Mouse (Mus musculus) hindbrain, embryonic 16.5 days (tissue): ENCODE data around the gene Timm13. TPM values are rescaled to one million over a fixed set of nuclear protein-coding genes. Genes with fewer than 3 reads are reported as not detected.
A peak's percentile ranks its signal among the peaks of the same experiment; 100 is the strongest.

Experiments used
- ATAC-seq: fragments of 200-750 bp; cut with Nextera tagmentation; 2 replicates; pipeline ENCODE4 v1.8.0; 2017; ENCODE audit warnings: moderate TSS enrichment, moderate library complexity
- H3K27ac ChIP-seq: fragments of 300-500 bp; sonication (generic); 2 replicates; pipeline ENCODE4 v1.5.1; 2014; ENCODE audit warnings: low read depth, mild to moderate bottlenecking, control low read depth, low read length, moderate library complexity
- H3K27me3 ChIP-seq: fragments of 300-500 bp; sonication (generic); replicated peaks from 2 replicates; pipeline ENCODE4 v1.6.1; 2014; ENCODE audit warnings: low read length; ENCODE audit not compliant: control insufficient read depth, insufficient read depth
- H3K36me3 ChIP-seq: fragments of 300-500 bp; sonication (generic); 2 replicates; pipeline ENCODE4 v1.6.1; 2014; ENCODE audit warnings: mild to moderate bottlenecking, low read length, moderate library complexity, mixed read lengths; ENCODE audit not compliant: control insufficient read depth, insufficient read depth
- H3K4me1 ChIP-seq: fragments of 300-500 bp; sonication (generic); 2 replicates; pipeline ENCODE4 v1.6.1; 2014; ENCODE audit warnings: low read depth, low read length; ENCODE audit not compliant: control insufficient read depth, insufficient read depth
- H3K4me2 ChIP-seq: fragments of 300-500 bp; sonication (generic); 2 replicates; pipeline ENCODE4 v1.6.1; 2014; ENCODE audit warnings: mild to moderate bottlenecking, low read length, control low read depth, moderate library complexity
- H3K4me3 ChIP-seq: fragments of 300-500 bp; sonication (generic); 2 replicates; pipeline ENCODE4 v1.5.1; 2014; ENCODE audit warnings: mild to moderate bottlenecking, low read length, control low read depth, moderate library complexity
- H3K9ac ChIP-seq: fragments of 300-500 bp; sonication (generic); 2 replicates; pipeline ENCODE4 v1.6.1; 2014; ENCODE audit warnings: low read depth, mild to moderate bottlenecking, control low read depth, low read length, moderate library complexity
- H3K9me3 ChIP-seq: fragments of 300-500 bp; sonication (generic); 2 replicates; pipeline ENCODE4 v1.6.1; 2014; ENCODE audit warnings: mild to moderate bottlenecking, low read length, moderate library complexity; ENCODE audit not compliant: control insufficient read depth
- WGBS: fragments of 180-500 bp; shearing (Covaris S2); extraction: QIAGEN DNeasy Blood & Tissue Kit; methylation state at CpG from one replicate; pipeline ENCODE4 v1.1.7; 2014; 5-methylcytosine and 5-hydroxymethylcytosine counted together
- polyA plus RNA-seq: library from polyadenylated mRNA; unstranded; fragments of >200 nt; fragmentation: Nextera tagmentation; extraction: Ambion mirVana; gene quantifications from 2 replicates; pipeline ENCODE4 v1.2.1, GENCODE M21; 2015

Timm13 gene
- polyA plus RNA-seq, 1 experiment from 2014 or later: 364 TPM

- WGBS: 34% methylated on average over 12 of the region's 14 CpGs
- Histone ChIP-seq H3K4me1 (peaks cover 65% of the 10 kb centered on the region), H3K9ac (no peak overlapping the region), H3K9me3 (no peaks in the 10 kb centered on the region), H3K4me2 (no peak overlapping the region), H3K27me3 (peaks cover 21% of the 10 kb centered on the region), H3K4me3 (no peak overlapping the region), H3K36me3 (no peaks in the 10 kb centered on the region), H3K27ac (no peak overlapping the region)
- no peak for ATAC-seq
Measured at GRCm38 (mm10) chr10:80934136-80934985, 33.6 kb upstream of the Timm13 start.

GRCm38 (mm10) chr10:80933421-80933979, 32.7 kb upstream of the Timm13 start:
- H3K4me3 ChIP-seq: peak overlapping the region; percentile 14; the same call in 1 of the 2 replicates
- no peaks in the 10 kb centered on the region for H3K36me3 ChIP-seq
- ATAC-seq: no peak
- peaks cover 65% of the 10 kb centered on the region for H3K4me1 ChIP-seq
- peaks cover 21% of the 10 kb centered on the region for H3K27me3 ChIP-seq
- H3K4me2 ChIP-seq: peak overlapping the region; percentile 47
- H3K27ac ChIP-seq: no peak overlapping the region
- no peaks in the 10 kb centered on the region for H3K9me3 ChIP-seq
- WGBS: 3% methylated on average over 21 of the region's 21 CpGs
- no peak overlapping the region for H3K9ac ChIP-seq

GRCm38 (mm10) chr10:80932700-80933420, 32.1 kb upstream of the Timm13 start:
- Histone ChIP-seq H3K4me3 (peak overlapping the region; percentile 14; the same call in 1 of the 2 replicates), H3K9ac (no peak overlapping the region), H3K9me3 (no peaks in the 10 kb centered on the region), H3K4me1 (peaks cover 64% of the 10 kb centered on the region), H3K36me3 (no peaks in the 10 kb centered on the region), H3K4me2 (peak overlapping the region; percentile 98), H3K27me3 (peaks cover 19% of the 10 kb centered on the region), H3K27ac (no peak overlapping the region)
- no peak for ATAC-seq
- under 1% methylated on average over 17 of the region's 17 CpGs for WGBS

GRCm38 (mm10) chr10:80932206-80932605, 31.4 kb upstream of the Timm13 start:
- no peak overlapping the region for H3K27ac ChIP-seq
- no peaks in the 10 kb centered on the region for H3K9me3 ChIP-seq
- H3K4me2 ChIP-seq: peak overlapping the region; percentile 98
- no peaks in the 10 kb centered on the region for H3K36me3 ChIP-seq
- peaks cover 17% of the 10 kb centered on the region for H3K27me3 ChIP-seq
- peak overlapping the region; percentile 21 for H3K4me3 ChIP-seq
- H3K9ac ChIP-seq: no peak overlapping the region
- H3K4me1 ChIP-seq: peaks cover 62% of the 10 kb centered on the region
- WGBS: 1% methylated on average over 20 of the region's 20 CpGs
- ATAC-seq: no peak

GRCm38 (mm10) chr10:80931695-80932094, 30.9 kb upstream of the Timm13 start:
- ATAC-seq: no peak
- Histone ChIP-seq H3K27me3 (peaks cover 17% of the 10 kb centered on the region), H3K4me1 (peaks cover 57% of the 10 kb centered on the region), H3K4me3 (peak overlapping the region; percentile 41), H3K36me3 (no peaks in the 10 kb centered on the region), H3K9me3 (no peaks in the 10 kb centered on the region), H3K27ac (no peak overlapping the region), H3K4me2 (peak overlapping the region; percentile 98), H3K9ac (peak overlapping the region; percentile 13; the same call in 1 of the 2 replicates)
- 2% methylated on average over 26 of the region's 26 CpGs for WGBS

GRCm38 (mm10) chr10:80931153-80931671, 30.4 kb upstream of the Timm13 start:
- peak overlapping the region; percentile 59 for H3K9ac ChIP-seq
- ATAC-seq: no peak
- peak overlapping the region; percentile 98 for H3K4me2 ChIP-seq
- no peaks in the 10 kb centered on the region for H3K36me3 ChIP-seq
- 2% methylated on average over 11 of the region's 14 CpGs for WGBS
- H3K4me1 ChIP-seq: peaks cover 52% of the 10 kb centered on the region
- peak overlapping the region; percentile 41 for H3K4me3 ChIP-seq
- H3K27me3 ChIP-seq: peaks cover 17% of the 10 kb centered on the region
- no peak overlapping the region for H3K27ac ChIP-seq
- H3K9me3 ChIP-seq: no peaks in the 10 kb centered on the region

- Histone ChIP-seq H3K9me3 (no peaks in the 10 kb centered on the region), H3K4me3 (peak overlapping the region; percentile 41), H3K36me3 (no peaks in the 10 kb centered on the region), H3K9ac (peak overlapping the region; percentile 59), H3K27me3 (peaks cover 17% of the 10 kb centered on the region), H3K4me1 (peaks cover 46% of the 10 kb centered on the region), H3K27ac (no peak overlapping the region; the same call in 1 of the 2 replicates), H3K4me2 (peak overlapping the region; percentile 98)
- under 1% methylated on average over 45 of the region's 45 CpGs for WGBS
- ATAC-seq: no peak
Measured at GRCm38 (mm10) chr10:80930361-80931152, 29.8 kb upstream of the Timm13 start.

GRCm38 (mm10) chr10:80929299-80930226, 28.8 kb upstream of the Timm13 start, which contains the start of gene Gadd45b:
Gadd45b (plus strand) TSS chr10:80930073.
- Histone ChIP-seq H3K9ac (peak within 1 kb of the TSS; percentile 79), H3K36me3 (no peaks in the 10 kb centered on the region), H3K9me3 (no peaks in the 10 kb centered on the region), H3K4me3 (peak within 1 kb of the TSS; percentile 56), H3K27ac (peak within 1 kb of the TSS; percentile 75), H3K4me1 (peaks cover 44% of the 10 kb centered on the region), H3K4me2 (peak within 1 kb of the TSS; percentile 98), H3K27me3 (peaks cover 14% of the 10 kb centered on the region)
- 0% methylated on average over 56 of the region's 56 CpGs for WGBS
- peak; percentile 90 for ATAC-seq
